Mouse (Mus musculus): ENCODE measurements around the gene Ace3. TPM values are rescaled to one million over a fixed set of nuclear protein-coding genes. Genes with fewer than 3 reads are reported as not detected.

Ace3 gene
- polyA plus RNA-seq (2014; fragmentation: Illumina TruSeq; extraction: RNeasy Lipid Tissue Mini Kit (QIAGEN cat#74804); ENCODE audit: low read depth, low replicate concordance), result 1.2 TPM

DNA sequence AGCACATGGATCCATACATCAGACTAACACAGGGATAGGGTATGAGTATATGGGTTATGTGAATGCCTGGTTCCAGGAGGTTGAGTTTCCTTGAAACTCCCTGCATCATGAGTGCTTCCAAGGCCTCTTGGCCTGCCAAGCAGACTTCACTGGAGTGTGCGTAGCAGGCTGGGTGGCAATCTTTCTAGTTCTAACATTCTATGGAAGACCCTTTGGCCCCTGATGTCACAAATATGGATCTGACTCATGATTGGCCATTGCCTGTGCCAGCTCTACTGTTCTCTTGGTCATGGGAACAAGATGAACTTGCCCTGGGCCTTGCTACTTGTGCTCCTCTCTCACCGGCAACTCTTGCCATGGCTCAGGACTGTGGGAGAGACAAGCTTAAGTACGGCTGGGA is at the start of gene Ace3:
Gene Ace3, plus strand, starts transcription at position 301 of the 400 bp plus-strand sequence.

GRCm38 (mm10) chr11:105952911-105953386 is 41.5 kb upstream of the Ace3 start, which contains the start of gene Cyb561:
TSS of gene Cyb561 (minus strand) at chr11:105953336.

GRCm38 (mm10) chr11:105967741-105968574 is 26.5 kb upstream of the Ace3 start, which contains the start of gene Ace:
TSS of gene Ace (plus strand) at chr11:105967945.

GRCm38 (mm10) chr11:106007821-106008220 is 13.3 kb downstream of the Ace3 start, which contains the start of gene Kcnh6:
TSS of gene Kcnh6 (plus strand) at chr11:106008124.

GRCm38 (mm10) chr11:106036548-106037417 is 42.3 kb downstream of the Ace3 start, which contains the start of gene Dcaf7:
TSS of gene Dcaf7 (plus strand) at chr11:106036872.

Other genes starting within 250 kb of the Ace3 start
- gene Cyb561, start 41.3 kb upstream of the Ace3 start, polyA plus RNA-seq (2014; fragmentation: Illumina TruSeq; extraction: RNeasy Lipid Tissue Mini Kit (QIAGEN cat#74804); ENCODE audit: low read depth, low replicate concordance), result 486 TPM
- gene Ace, start 26.7 kb upstream of the Ace3 start, polyA plus RNA-seq (2014; fragmentation: Illumina TruSeq; extraction: RNeasy Lipid Tissue Mini Kit (QIAGEN cat#74804); ENCODE audit: low read depth, low replicate concordance), result 305 TPM
- 0.15 TPM for gene Kcnh6, start 13.4 kb downstream of the Ace3 start, polyA plus RNA-seq (2014; fragmentation: Illumina TruSeq; extraction: RNeasy Lipid Tissue Mini Kit (QIAGEN cat#74804); ENCODE audit: low read depth, low replicate concordance)
- 42.8 TPM for gene Dcaf7, start 42.2 kb downstream of the Ace3 start, polyA plus RNA-seq (2014; fragmentation: Illumina TruSeq; extraction: RNeasy Lipid Tissue Mini Kit (QIAGEN cat#74804); ENCODE audit: low read depth, low replicate concordance)
- 12.3 TPM for gene Taco1, start 71.4 kb downstream of the Ace3 start, polyA plus RNA-seq (2014; fragmentation: Illumina TruSeq; extraction: RNeasy Lipid Tissue Mini Kit (QIAGEN cat#74804); ENCODE audit: low read depth, low replicate concordance)
- gene Map3k3, start 89.9 kb downstream of the Ace3 start, polyA plus RNA-seq (2014; fragmentation: Illumina TruSeq; extraction: RNeasy Lipid Tissue Mini Kit (QIAGEN cat#74804); ENCODE audit: low read depth, low replicate concordance), result 39.8 TPM
- gene Gm10840, start 166.2 kb downstream of the Ace3 start, polyA plus RNA-seq (2014; fragmentation: Illumina TruSeq; extraction: RNeasy Lipid Tissue Mini Kit (QIAGEN cat#74804); ENCODE audit: low read depth, low replicate concordance), result 4.8 TPM
- 43.2 TPM for gene Limd2, start 166.2 kb downstream of the Ace3 start, polyA plus RNA-seq (2014; fragmentation: Illumina TruSeq; extraction: RNeasy Lipid Tissue Mini Kit (QIAGEN cat#74804); ENCODE audit: low read depth, low replicate concordance)
- 21.7 TPM for gene Strada, start 207.5 kb downstream of the Ace3 start, polyA plus RNA-seq (2014; fragmentation: Illumina TruSeq; extraction: RNeasy Lipid Tissue Mini Kit (QIAGEN cat#74804); ENCODE audit: low read depth, low replicate concordance)
- gene Ccdc47, start 221.7 kb downstream of the Ace3 start, polyA plus RNA-seq (2014; fragmentation: Illumina TruSeq; extraction: RNeasy Lipid Tissue Mini Kit (QIAGEN cat#74804); ENCODE audit: low read depth, low replicate concordance), result 76.2 TPM
- 43.4 TPM for gene Ddx42, start 222.3 kb downstream of the Ace3 start, polyA plus RNA-seq (2014; fragmentation: Illumina TruSeq; extraction: RNeasy Lipid Tissue Mini Kit (QIAGEN cat#74804); ENCODE audit: low read depth, low replicate concordance)